Mouse (Mus musculus) E14TG2a.4 (cell line): Measurements from ENCODE around the gene Nox1.

ENCODE experiments used
- CTCF ChIP-seq: conservative IDR thresholded peaks from 2 replicates; pipeline ENCODE4 v1.5.1; 2014; ENCODE audit warnings: low read length
- POU5F1 ChIP-seq: IDR thresholded peaks from 2 replicates; pipeline ENCODE4 v1.6.1; 2014; ENCODE audit warnings: low read length, borderline replicate concordance

DNA sequence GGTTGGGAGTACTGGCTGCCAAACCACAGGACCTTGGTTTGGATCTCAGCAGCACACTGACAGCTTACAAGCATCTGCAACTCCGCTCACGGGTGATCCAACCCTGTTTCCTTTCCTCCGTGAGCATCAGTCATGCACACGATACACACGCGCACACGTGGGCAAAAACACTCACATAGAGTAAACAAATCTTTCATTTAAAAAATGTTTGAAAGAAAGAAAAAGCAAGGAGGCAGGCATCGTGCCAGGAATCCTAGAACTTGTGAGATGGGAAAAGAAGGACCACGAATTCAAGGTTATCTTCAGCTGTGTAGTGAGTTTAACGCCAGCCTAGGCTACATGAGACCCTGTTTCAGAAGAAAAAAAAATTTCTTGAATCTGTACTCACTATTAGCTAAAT is 24.2 kb upstream of the Nox1 start:
- TF ChIP-seq CTCF, result no peak
- no peak for TF ChIP-seq POU5F1
